Mouse (Mus musculus): ENCODE measurements around the gene Idi1.
"Not testable (repeated sequence)": the region's sequence is repeated elsewhere in the genome, so short reads cannot be mapped to it uniquely, and the experiment has no call there.

GRCm38 (mm10) chr13:8941110-8941509 is 55.8 kb downstream of the Idi1 start:
- not testable (repeated sequence) for TF ChIP-seq GATA1 (IDR thresholded peaks at IDR 0.05; ENCODE audit: borderline replicate concordance, low read length); FLI1 (IDR thresholded peaks at IDR 0.05; ENCODE audit: low read length)

All from megakaryocyte, embryonic 14.5 days (primary cell).